Mouse (Mus musculus) limb, embryonic 12.5 days (tissue): Measurements from ENCODE around the gene BC005561. TPM values are rescaled to one million over a fixed set of nuclear protein-coding genes. Genes with fewer than 3 reads are reported as not detected.

ENCODE experiments used
- polyA plus RNA-seq: library from polyadenylated mRNA; unstranded; fragments of >200 nt; fragmentation: Nextera tagmentation; extraction: Ambion mirVana; gene quantifications from 2 replicates; pipeline ENCODE4 v1.2.1, GENCODE M21; 2016

BC005561 gene
- polyA plus RNA-seq, 1 experiment from 2014 or later: 18.1 TPM

Other genes starting within 250 kb of the BC005561 start
- gene Ibsp, start 209.2 kb upstream of the BC005561 start, polyA plus RNA-seq: 0.86 TPM in 1 of 2 replicates, not detected in the other
- gene Mepe, start 183.0 kb upstream of the BC005561 start, polyA plus RNA-seq: not detected in 2 replicates
- gene Spp1, start 73.2 kb upstream of the BC005561 start, polyA plus RNA-seq: 5.3 and 5.5 TPM in 2 replicates
- 30.7 and 32.8 TPM in 2 replicates for gene Pkd2, start 48.9 kb upstream of the BC005561 start, polyA plus RNA-seq